Mouse (Mus musculus) heart, adult 2 months (tissue): ENCODE results near the gene Lamb3.

Experiments used
- CTCF ChIP-seq: fragments of 200-600 bp; IDR thresholded peaks from 2 replicates; pipeline ENCODE4 v1.8.1; 2022; ENCODE audit warnings: antibody characterized with exemption, mild to moderate bottlenecking, moderate library complexity
- EP300 ChIP-seq: fragments of 200-500 bp; IDR thresholded peaks from 2 replicates; pipeline ENCODE4 v1.6.1; 2011; ENCODE audit warnings: low read depth, low read length, control low read depth; ENCODE audit not compliant: insufficient read depth

- TF ChIP-seq CTCF, result no peak
- TF ChIP-seq EP300, result no peak
Measured at GRCm38 (mm10) chr1:193173810-193174129, 33.7 kb upstream of the Lamb3 start.
